Mouse (Mus musculus) MEL (cell line): ENCODE results near the gene Clec3a. TPM values are rescaled to one million over a fixed set of nuclear protein-coding genes. Genes with fewer than 3 reads are reported as not detected.
A peak's percentile ranks its signal among the peaks of the same experiment; 100 is the strongest.

Experiments used
- DNase-seq: peaks from one replicate; pipeline ENCODE4 v3.0.0; 2011; ENCODE audit warnings: low read depth, low spot score
- H3K27ac ChIP-seq: 2 replicates; pipeline ENCODE4 v1.5.1; 2012; ENCODE audit warnings: low read depth, mild to moderate bottlenecking, control low read depth, low read length, moderate library complexity; ENCODE audit not compliant: control insufficient read depth
- H3K27me3 ChIP-seq, 2 experiments: fragments of 150-350 bp in 1 of 2; sonication (generic) in 1 of 2; 2 replicates each; pipeline ENCODE4 v1.6.1; 2012; ENCODE audit warnings: low read length in 2 of 2, mild to moderate bottlenecking in 2 of 2, improper control_type of control experiment in 1 of 2, moderate library complexity in 1 of 2; ENCODE audit not compliant: insufficient read depth in 2 of 2, control insufficient read depth in 1 of 2
- H3K36me3 ChIP-seq, 2 experiments: 2 replicates each; pipeline ENCODE4 v1.6.1; 2012 to 2014; ENCODE audit warnings: low read length in 2 of 2, improper control_type of control experiment in 1 of 2, inconsistent platforms in 1 of 2, mild to moderate bottlenecking in 1 of 2; ENCODE audit not compliant: insufficient read depth in 2 of 2, control insufficient read depth in 1 of 2
- H3K4me1 ChIP-seq, 2 experiments: fragments of 150-350 bp in 1 of 2; sonication (generic) in 1 of 2; 2 replicates each; pipeline ENCODE4 v1.6.1; 2012; ENCODE audit warnings: low read length in 2 of 2, improper control_type of control experiment in 1 of 2, mild to moderate bottlenecking in 1 of 2; ENCODE audit not compliant: insufficient read depth in 2 of 2, control insufficient read depth in 1 of 2
- H3K4me3 ChIP-seq, 2 experiments: fragments of 150-350 bp in 1 of 2; sonication (generic) in 1 of 2; 2 replicates each; pipeline ENCODE4 v1.5.1; 2012; ENCODE audit warnings: low read depth in 2 of 2, low read length in 2 of 2, mild to moderate bottlenecking in 2 of 2, moderate library complexity in 2 of 2, control low read depth in 1 of 2, improper control_type of control experiment in 1 of 2; ENCODE audit not compliant: control insufficient read depth in 1 of 2, insufficient read depth in 1 of 2
- H3K79me2 ChIP-seq: 2 replicates; pipeline ENCODE4 v1.6.1; 2012; ENCODE audit warnings: mild to moderate bottlenecking, low read length, moderate library complexity; ENCODE audit not compliant: control insufficient read depth, poor library complexity, insufficient read depth
- H3K9ac ChIP-seq: 2 replicates; pipeline ENCODE4 v1.6.1; 2012; ENCODE audit warnings: low read depth, mild to moderate bottlenecking, control low read depth, low read length, moderate library complexity; ENCODE audit not compliant: control insufficient read depth, poor library complexity, severe bottlenecking
- H3K9me3 ChIP-seq: fragments of 150-350 bp; sonication (generic); replicated peaks from 2 replicates; pipeline ENCODE4 v1.6.1; 2012; ENCODE audit warnings: mild to moderate bottlenecking, low read length, improper control_type of control experiment, moderate library complexity; ENCODE audit not compliant: insufficient read depth
- BHLHE40 ChIP-seq: IDR thresholded peaks from 2 replicates; pipeline ENCODE4 v1.6.1; 2012; ENCODE audit warnings: low read depth, mild to moderate bottlenecking, inconsistent platforms, low read length, improper control_type of control experiment, borderline replicate concordance
- CHD1 ChIP-seq: IDR thresholded peaks from 2 replicates; pipeline ENCODE4 v1.6.1; 2012; ENCODE audit warnings: low read depth, mild to moderate bottlenecking, inconsistent platforms, low read length, improper control_type of control experiment
- CHD2 ChIP-seq: IDR thresholded peaks from 2 replicates; pipeline ENCODE4 v1.6.1; 2011; ENCODE audit warnings: low read length, improper control_type of control experiment
- CTCF ChIP-seq, 3 experiments: IDR thresholded peaks in 2 of 3; conservative IDR thresholded peaks in 1 of 3; 2 replicates each; pipeline ENCODE4 v1.5.1; 2011 to 2012; ENCODE audit warnings: low read length in 3 of 3, low read depth in 2 of 3, mild to moderate bottlenecking in 2 of 3, improper control_type of control experiment in 1 of 3, inconsistent platforms in 1 of 3, mixed read lengths in 1 of 3, moderate library complexity in 1 of 3; ENCODE audit not compliant: control insufficient read depth in 1 of 3, insufficient read depth in 1 of 3, poor library complexity in 1 of 3, severe bottlenecking in 1 of 3
- ELF1 ChIP-seq: IDR thresholded peaks from 2 replicates; pipeline ENCODE4 v1.6.1; 2014; ENCODE audit warnings: low read depth, mild to moderate bottlenecking, inconsistent platforms, low read length, improper control_type of control experiment, moderate library complexity
- GATA1 ChIP-seq: IDR thresholded peaks from 2 replicates; pipeline ENCODE4 v1.6.1; 2011; ENCODE audit warnings: low read depth, low read length, improper control_type of control experiment
- HCFC1 ChIP-seq: IDR thresholded peaks from 2 replicates; pipeline ENCODE4 v1.6.1; 2012; ENCODE audit warnings: low read depth, mild to moderate bottlenecking, inconsistent platforms, low read length, improper control_type of control experiment, moderate library complexity
- JUND ChIP-seq: IDR thresholded peaks from 2 replicates; pipeline ENCODE4 v1.6.1; 2011; ENCODE audit warnings: low read depth, mild to moderate bottlenecking, improper control_type of control experiment, low read length
- KAT2A ChIP-seq: conservative IDR thresholded peaks from 2 replicates; pipeline ENCODE4 v1.6.1; 2012; ENCODE audit warnings: low read depth, low read length, improper control_type of control experiment, inconsistent platforms
- MAFK ChIP-seq: IDR thresholded peaks from 2 replicates; pipeline ENCODE4 v1.6.1; 2011; ENCODE audit warnings: low read depth, mild to moderate bottlenecking, low read length, improper control_type of control experiment, borderline replicate concordance
- MEF2A ChIP-seq: IDR thresholded peaks from 2 replicates; pipeline ENCODE4 v1.6.1; 2014; ENCODE audit warnings: low read depth, mild to moderate bottlenecking, inconsistent platforms, low read length, improper control_type of control experiment; ENCODE audit not compliant: poor library complexity, insufficient replicate concordance, severe bottlenecking; ENCODE audit errors: extremely low read depth
- MXI1 ChIP-seq: IDR thresholded peaks from 2 replicates; pipeline ENCODE4 v1.6.1; 2011; ENCODE audit warnings: mild to moderate bottlenecking, low read depth, low read length, improper control_type of control experiment
- MYB ChIP-seq: IDR thresholded peaks from 2 replicates; pipeline ENCODE4 v1.6.1; 2011; ENCODE audit warnings: mild to moderate bottlenecking, low read depth, low read length, improper control_type of control experiment
- MYC ChIP-seq: IDR thresholded peaks from 2 replicates; pipeline ENCODE4 v1.6.1; 2011; ENCODE audit warnings: low read depth, mild to moderate bottlenecking, low read length, improper control_type of control experiment, moderate library complexity
- NRF1 ChIP-seq: IDR thresholded peaks from 2 replicates; pipeline ENCODE4 v1.6.1; 2014; ENCODE audit warnings: low read depth, mild to moderate bottlenecking, inconsistent platforms, low read length, improper control_type of control experiment, moderate library complexity; ENCODE audit not compliant: poor library complexity, insufficient read depth, severe bottlenecking
- POLR2A ChIP-seq, 2 experiments: IDR thresholded peaks; 2 replicates each; pipeline ENCODE4 v1.6.1; 2011 to 2012; ENCODE audit warnings: low read length in 2 of 2, mild to moderate bottlenecking in 2 of 2, control low read depth in 1 of 2, improper control_type of control experiment in 1 of 2, low read depth in 1 of 2, moderate library complexity in 1 of 2; ENCODE audit not compliant: control insufficient read depth in 1 of 2, insufficient read depth in 1 of 2, poor library complexity in 1 of 2
- POLR2AphosphoS2 ChIP-seq: IDR thresholded peaks from 2 replicates; pipeline ENCODE4 v1.6.1; 2011; ENCODE audit warnings: low read length, improper control_type of control experiment
- RAD21 ChIP-seq: IDR thresholded peaks from 2 replicates; pipeline ENCODE4 v1.6.1; 2011; ENCODE audit warnings: mild to moderate bottlenecking, low read depth, low read length, improper control_type of control experiment
- RCOR1 ChIP-seq: IDR thresholded peaks from 2 replicates; pipeline ENCODE4 v1.6.1; 2012; ENCODE audit warnings: low read depth, mild to moderate bottlenecking, inconsistent platforms, low read length, improper control_type of control experiment
- SMC3 ChIP-seq: IDR thresholded peaks from 2 replicates; pipeline ENCODE4 v1.6.1; 2011; ENCODE audit warnings: low read depth, low read length, improper control_type of control experiment
- TAL1 ChIP-seq: IDR thresholded peaks from 2 replicates; pipeline ENCODE4 v1.6.1; 2012; ENCODE audit warnings: mild to moderate bottlenecking, inconsistent platforms, low read length, moderate library complexity, mixed read lengths
- TBP ChIP-seq: IDR thresholded peaks from 2 replicates; pipeline ENCODE4 v1.8.0; 2011; ENCODE audit warnings: low read depth, low read length, improper control_type of control experiment
- TCF12 ChIP-seq: IDR thresholded peaks from 2 replicates; pipeline ENCODE4 v1.6.1; 2014; ENCODE audit warnings: low read depth, mild to moderate bottlenecking, inconsistent platforms, low read length, improper control_type of control experiment, moderate library complexity
- UBTF ChIP-seq: IDR thresholded peaks from 2 replicates; pipeline ENCODE4 v1.6.1; 2012; ENCODE audit warnings: low read depth, mild to moderate bottlenecking, inconsistent platforms, low read length, improper control_type of control experiment, moderate library complexity, borderline replicate concordance; ENCODE audit not compliant: insufficient read depth
- USF1 ChIP-seq: IDR thresholded peaks from 2 replicates; pipeline ENCODE4 v1.6.1; 2014; ENCODE audit warnings: low read depth, mild to moderate bottlenecking, inconsistent platforms, low read length, improper control_type of control experiment, moderate library complexity
- USF2 ChIP-seq, 2 experiments: IDR thresholded peaks; 2 replicates each; pipeline ENCODE4 v1.6.1; 2011 to 2012; ENCODE audit warnings: improper control_type of control experiment in 2 of 2, low read length in 2 of 2, borderline replicate concordance in 1 of 2, inconsistent platforms in 1 of 2, low read depth in 1 of 2, mild to moderate bottlenecking in 1 of 2; ENCODE audit not compliant: insufficient read depth in 1 of 2
- ZC3H11A ChIP-seq: IDR thresholded peaks from 2 replicates; pipeline ENCODE4 v1.6.1; 2012; ENCODE audit warnings: low read depth, mild to moderate bottlenecking, inconsistent platforms, low read length, improper control_type of control experiment
- ZKSCAN1 ChIP-seq: IDR thresholded peaks from 2 replicates; pipeline ENCODE4 v1.6.1; 2012; ENCODE audit warnings: low read depth, mild to moderate bottlenecking, inconsistent platforms, low read length, improper control_type of control experiment, moderate library complexity
- ZMIZ1 ChIP-seq: IDR thresholded peaks from 2 replicates; pipeline ENCODE4 v1.6.1; 2012; ENCODE audit warnings: low read depth, mild to moderate bottlenecking, inconsistent platforms, low read length, improper control_type of control experiment, moderate library complexity
- ZNF384 ChIP-seq: IDR thresholded peaks from 2 replicates; pipeline ENCODE4 v1.6.1; 2012; ENCODE audit warnings: low read depth, mild to moderate bottlenecking, inconsistent platforms, low read length, improper control_type of control experiment
- polyA plus RNA-seq, 2 experiments: library from polyadenylated mRNA; stranded (reverse) in 1 of 2; unstranded in 1 of 2; fragments of >175 nt in 1 of 2; fragments of >200 nt in 1 of 2; gene quantifications; 2 replicates each; pipeline versions ENCODE4 v1.2.1 to v1.2.4; 2012; ENCODE audit warnings: low replicate concordance in 2 of 2, low read depth in 1 of 2; ENCODE audit not compliant: insufficient read length in 2 of 2, insufficient read depth in 1 of 2, missing spikeins in 1 of 2
- total RNA-seq: library from RNA; depleted of rRNA; stranded (reverse); fragments of 300-350 nt; gene quantifications from 2 replicates; pipeline ENCODE4 v1.2.3, GENCODE M21; 2012

Clec3a gene
- total and polyA plus RNA-seq, 3 experiments, result not detected

GRCm38 (mm10) chr8:114452278-114452677 lies 34.4 kb downstream of the Clec3a start:
- Histone ChIP-seq H3K9me3 (no peaks in the 10 kb centered on the region), H3K4me1 (peaks cover 0 to 3% of the 10 kb centered on the region in 2 experiments; a peak in 1 of 4 replicates), H3K36me3 (peaks cover 0 to 3% of the 10 kb centered on the region in 2 experiments; a peak in 2 of 4 replicates), H3K9ac (no peak overlapping the region), H3K79me2 (no peaks in the 10 kb centered on the region), H3K27me3 (no peaks in the 10 kb centered on the region), H3K27ac (no peak overlapping the region), H3K4me3 (no peak overlapping the region)
- TF ChIP-seq MYB (no peak), RCOR1 (no peak), ZMIZ1 (no peak), MYC (no peak), GATA1 (no peak), ZNF384 (no peak), SMC3 (no peak), MEF2A (no peak), ZKSCAN1 (no peak), ZC3H11A (no peak), TCF12 (no peak), POLR2A (IDR thresholded peaks at IDR 0.05; ENCODE audit: control insufficient read depth in 1 of 2, insufficient read depth in 1 of 2, low read depth in 1 of 2, low read length in 2 of 2, poor library complexity in 1 of 2) (no peak), UBTF (no peak), HCFC1 (no peak), POLR2AphosphoS2 (no peak)
- no peak for DNase-seq

DNA sequence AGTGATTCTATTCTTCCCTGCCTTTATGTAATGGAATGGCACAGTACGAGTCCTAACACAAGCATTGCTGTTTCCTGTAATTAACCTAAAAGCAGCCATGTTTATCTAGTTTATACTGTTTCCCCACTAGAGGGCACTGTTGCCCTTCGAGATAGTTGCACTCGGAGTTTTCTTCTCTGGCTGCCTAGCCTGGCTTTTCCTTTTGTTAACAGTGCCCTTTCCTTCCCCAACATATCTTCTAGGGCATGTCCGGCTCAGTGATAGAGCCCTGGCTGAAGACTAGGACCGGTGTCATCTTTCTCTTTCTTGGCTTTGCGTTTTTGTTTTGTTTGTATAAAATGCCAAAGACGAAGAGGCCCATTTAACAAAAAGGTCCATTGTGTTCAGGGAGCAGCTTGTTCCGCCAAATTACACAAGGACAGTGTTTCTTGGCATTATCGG lies 34.9 kb downstream of the Clec3a start:
- Histone ChIP-seq H3K27ac (no peak overlapping the region), H3K4me3 (no peak overlapping the region), H3K9me3 (no peaks in the 10 kb centered on the region), H3K27me3 (no peaks in the 10 kb centered on the region), H3K9ac (peak overlapping the region; percentile 38; the same call in 1 of the 2 replicates), H3K79me2 (no peaks in the 10 kb centered on the region), H3K4me1 (peaks cover 0 to 3% of the 10 kb centered on the region in 2 experiments; a peak in 1 of 4 replicates), H3K36me3 (peaks cover 0 to 3% of the 10 kb centered on the region in 2 experiments; a peak in 2 of 4 replicates)
- DNase-seq, result peak; percentile 77
- TF ChIP-seq USF1 (no peak), MXI1 (no peak), KAT2A (no peak), BHLHE40 (no peak), CTCF (IDR thresholded peaks at IDR 0.05 in 2 of 3, conservative IDR thresholded peaks at IDR 0.05 in 1 of 3; ENCODE audit: control insufficient read depth in 1 of 3, insufficient read depth in 1 of 3, low read depth in 2 of 3, low read length in 3 of 3, poor library complexity in 1 of 3, severe bottlenecking in 1 of 3) (peak; percentile 47 to 85 (median 64)), NRF1 (no peak), ZNF384 (no peak), TBP (no peak), SMC3 (peak; percentile 71), ZMIZ1 (no peak), MYB (no peak), RAD21 (peak; percentile 86), JUND (no peak), RCOR1 (no peak), ZC3H11A (peak; percentile 56), MAFK (no peak), TCF12 (no peak), ELF1 (no peak), UBTF (no peak), CHD1 (no peak), TAL1 (no peak), USF2 (IDR thresholded peaks at IDR 0.05; ENCODE audit: borderline replicate concordance in 1 of 2, insufficient read depth in 1 of 2, low read depth in 1 of 2, low read length in 2 of 2) (no peak), CHD2 (no peak)
